Mouse (Mus musculus) myocyte (in vitro differentiated cells): ENCODE results near the gene Wwox. TPM values are rescaled to one million over a fixed set of nuclear protein-coding genes. Genes with fewer than 3 reads are reported as not detected.

Experiments
- H3K27me3 ChIP-seq: one replicate; pipeline ENCODE4 v1.6.1; 2011; ENCODE audit not compliant: control insufficient read depth, insufficient read depth, insufficient read length
- H3K36me3 ChIP-seq: one replicate; pipeline ENCODE4 v1.6.1; 2011; ENCODE audit not compliant: control insufficient read depth, insufficient read depth
- H3K4me2 ChIP-seq: one replicate; pipeline ENCODE4 v1.6.1; 2011; ENCODE audit warnings: low read depth, control low read depth
- H3K4me3 ChIP-seq: one replicate; pipeline ENCODE4 v1.5.1; 2011; ENCODE audit warnings: mild to moderate bottlenecking, control low read depth, moderate library complexity
- H3K79me2 ChIP-seq: one replicate; pipeline ENCODE4 v1.6.1; 2011; ENCODE audit not compliant: control insufficient read depth, insufficient read depth
- H3ac ChIP-seq: one replicate; pipeline ENCODE4 v1.6.1; 2011; ENCODE audit not compliant: control insufficient read depth, insufficient read length
- CEBPB ChIP-seq: IDR thresholded peaks from 2 replicates; pipeline ENCODE4 v1.6.1; 2011; ENCODE audit warnings: mild to moderate bottlenecking, moderate library complexity; ENCODE audit not compliant: poor library complexity, insufficient read depth, severe bottlenecking
- E2F4 ChIP-seq: IDR thresholded peaks from one replicate; pipeline ENCODE4 v1.6.1; 2011; ENCODE audit warnings: mild to moderate bottlenecking, control low read depth, moderate library complexity; ENCODE audit not compliant: insufficient read depth
- MAX ChIP-seq: IDR thresholded peaks from one replicate; pipeline ENCODE4 v1.6.1; 2011; ENCODE audit warnings: low read depth, mild to moderate bottlenecking, control low read depth
- MYOD1 ChIP-seq, 3 experiments: IDR thresholded peaks; one replicate each; pipeline ENCODE4 v1.6.1; 2011; ENCODE audit warnings: control low read depth in 2 of 3, low read depth in 2 of 3, mild to moderate bottlenecking in 2 of 3, moderate library complexity in 1 of 3; ENCODE audit not compliant: insufficient read length in 2 of 3, control insufficient read depth in 1 of 3
- MYOG ChIP-seq, 3 experiments: IDR thresholded peaks; one replicate each; pipeline ENCODE4 v1.6.1; 2011; ENCODE audit warnings: control low read depth in 2 of 3, low read depth in 2 of 3, mild to moderate bottlenecking in 2 of 3; ENCODE audit not compliant: insufficient read length in 2 of 3, control insufficient read depth in 1 of 3, insufficient read depth in 1 of 3
- POLR2A ChIP-seq: IDR thresholded peaks from one replicate; pipeline ENCODE4 v1.6.1; 2011; ENCODE audit warnings: low read depth, mild to moderate bottlenecking, control low read depth, moderate library complexity; ENCODE audit not compliant: insufficient read length
- POLR2AphosphoS2 ChIP-seq: IDR thresholded peaks from one replicate; pipeline ENCODE4 v1.6.1; 2011; ENCODE audit warnings: low read depth, control low read depth; ENCODE audit not compliant: insufficient read length
- REST ChIP-seq: IDR thresholded peaks from one replicate; pipeline ENCODE4 v1.6.1; 2011; ENCODE audit warnings: mild to moderate bottlenecking, control low read depth, moderate library complexity; ENCODE audit not compliant: insufficient read depth, insufficient read length
- SRF ChIP-seq: IDR thresholded peaks from one replicate; pipeline ENCODE4 v1.6.1; 2011; ENCODE audit warnings: low read depth; ENCODE audit not compliant: control insufficient read depth, insufficient read length
- TCF12 ChIP-seq: IDR thresholded peaks from one replicate; pipeline ENCODE4 v1.6.1; 2011; ENCODE audit warnings: mild to moderate bottlenecking, control low read depth; ENCODE audit not compliant: poor library complexity, insufficient read depth, severe bottlenecking
- TCF3 ChIP-seq: IDR thresholded peaks from one replicate; pipeline ENCODE4 v1.6.1; 2011; ENCODE audit warnings: low read depth, control low read depth; ENCODE audit not compliant: insufficient read length
- USF1 ChIP-seq: IDR thresholded peaks from one replicate; pipeline ENCODE4 v1.6.1; 2011; ENCODE audit warnings: low read depth, mild to moderate bottlenecking, control low read depth, moderate library complexity
- polyA plus RNA-seq: library from polyadenylated mRNA; unstranded; fragments of >200 nt; fragmentation: generic; extraction: Trizol; gene quantifications from one replicate; pipeline ENCODE4 v1.2.1, GENCODE M21; 2012; ENCODE audit warnings: missing spikeins

The Wwox gene
- polyA plus RNA-seq, 1 experiment = 8.6 TPM

DNA sequence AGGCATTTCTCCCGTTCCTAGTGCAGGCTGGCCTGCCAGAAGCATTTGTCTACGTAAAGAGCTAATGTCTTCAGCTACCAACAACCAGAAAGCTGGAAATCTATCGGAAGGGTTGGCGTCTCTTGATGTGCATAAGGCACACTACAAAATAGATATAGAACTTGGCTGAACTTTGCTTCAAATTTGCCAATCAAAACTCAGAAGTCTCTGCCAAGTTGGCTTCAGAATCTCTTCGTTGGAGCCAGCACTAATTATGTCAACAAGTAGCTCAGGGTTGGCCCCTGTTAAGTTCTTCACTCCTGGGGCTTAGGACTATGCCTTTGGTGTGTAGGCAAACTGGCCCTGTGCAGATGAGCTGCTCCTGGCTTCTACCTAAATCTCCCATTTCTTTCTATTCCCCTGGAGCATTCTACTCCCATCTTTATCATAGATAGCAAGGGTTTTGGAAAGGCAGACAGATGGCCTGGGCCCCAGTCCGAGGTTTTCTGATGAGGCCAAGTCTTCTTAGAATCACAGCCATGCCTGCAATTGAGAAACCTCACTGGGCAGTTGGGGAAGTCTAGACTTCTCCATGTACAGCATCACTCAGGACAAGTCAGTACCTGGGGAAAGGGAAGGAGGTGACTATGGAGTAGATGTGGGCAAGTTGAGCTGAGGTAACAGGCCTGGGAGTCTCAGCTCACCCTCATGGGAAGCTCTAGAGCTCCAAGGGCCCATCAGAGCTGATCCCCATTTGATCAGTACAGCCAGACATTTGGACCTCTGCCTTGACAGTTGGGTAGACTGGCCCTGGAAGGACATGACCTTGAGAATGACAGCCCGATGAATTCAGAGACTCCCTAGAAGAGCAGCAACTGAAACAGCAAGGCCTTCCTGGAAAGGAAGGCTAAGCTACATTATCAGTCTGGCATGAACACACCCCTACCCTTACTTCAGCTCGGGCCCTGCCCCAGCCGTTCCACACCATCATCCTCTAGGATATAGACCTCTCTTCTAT is 569.5 kb downstream of the Wwox start:
- Histone ChIP-seq H3K36me3 (no peaks in the 10 kb centered on the region), H3K27me3 (no peaks in the 10 kb centered on the region), H3K79me2 (no peaks in the 10 kb centered on the region), H3ac (no peak overlapping the region), H3K4me2 (no peak overlapping the region), H3K4me3 (no peak overlapping the region)
- TF ChIP-seq TCF3 = no peak
- no peak for TF ChIP-seq USF1
- no peak for TF ChIP-seq MAX
- TF ChIP-seq POLR2A = no peak
- no peak for TF ChIP-seq POLR2AphosphoS2
- no peak for TF ChIP-seq SRF
- TF ChIP-seq TCF12 = no peak
- TF ChIP-seq MYOD1 (IDR thresholded peaks at IDR 0.05; ENCODE audit: control insufficient read depth in 1 of 3, insufficient read length in 2 of 3, low read depth in 2 of 3) = no peak
- no peak for TF ChIP-seq E2F4
- TF ChIP-seq CEBPB = no peak
- no peak for TF ChIP-seq MYOG (IDR thresholded peaks at IDR 0.05; ENCODE audit: control insufficient read depth in 1 of 3, insufficient read depth in 1 of 3, insufficient read length in 2 of 3, low read depth in 2 of 3)
- no peak for TF ChIP-seq REST

- no peak for TF ChIP-seq POLR2A
- TF ChIP-seq TCF12 = no peak
- TF ChIP-seq SRF = no peak
- TF ChIP-seq E2F4 = no peak
- no peak for TF ChIP-seq MAX
- TF ChIP-seq MYOD1 (IDR thresholded peaks at IDR 0.05; ENCODE audit: control insufficient read depth in 1 of 3, insufficient read length in 2 of 3, low read depth in 2 of 3) = no peak
- TF ChIP-seq USF1 = no peak
- TF ChIP-seq REST = no peak
- no peak for TF ChIP-seq POLR2AphosphoS2
- no peak for TF ChIP-seq TCF3
- TF ChIP-seq CEBPB = no peak
- TF ChIP-seq MYOG (IDR thresholded peaks at IDR 0.05; ENCODE audit: control insufficient read depth in 1 of 3, insufficient read depth in 1 of 3, insufficient read length in 2 of 3, low read depth in 2 of 3) = no peak
- Histone ChIP-seq H3K4me3 (no peak overlapping the region), H3K4me2 (no peak overlapping the region), H3K79me2 (no peaks in the 10 kb centered on the region), H3ac (no peak overlapping the region), H3K27me3 (no peaks in the 10 kb centered on the region), H3K36me3 (no peaks in the 10 kb centered on the region)
Observed at GRCm38 (mm10) chr8:115009897-115010768, 570.7 kb downstream of the Wwox start.

GRCm38 (mm10) chr8:115010769-115011073 is 571.3 kb downstream of the Wwox start:
- H3ac ChIP-seq = no peak overlapping the region
- H3K27me3 ChIP-seq = no peaks in the 10 kb centered on the region
- H3K4me2 ChIP-seq = no peak overlapping the region
- no peak for TF ChIP-seq TCF12
- no peak for TF ChIP-seq E2F4
- TF ChIP-seq MYOG (IDR thresholded peaks at IDR 0.05; ENCODE audit: control insufficient read depth in 1 of 3, insufficient read depth in 1 of 3, insufficient read length in 2 of 3, low read depth in 2 of 3) = no peak
- TF ChIP-seq MAX = no peak
- no peak for TF ChIP-seq USF1
- TF ChIP-seq POLR2A = no peak
- TF ChIP-seq MYOD1 (IDR thresholded peaks at IDR 0.05; ENCODE audit: control insufficient read depth in 1 of 3, insufficient read length in 2 of 3, low read depth in 2 of 3) = no peak
- no peaks in the 10 kb centered on the region for H3K36me3 ChIP-seq
- H3K4me3 ChIP-seq = no peak overlapping the region
- no peaks in the 10 kb centered on the region for H3K79me2 ChIP-seq

GRCm38 (mm10) chr8:115019661-115020060 is 580.2 kb downstream of the Wwox start:
- no peak overlapping the region for H3K4me2 ChIP-seq
- no peaks in the 10 kb centered on the region for H3K27me3 ChIP-seq
- H3K4me3 ChIP-seq = no peak overlapping the region
- no peaks in the 10 kb centered on the region for H3K79me2 ChIP-seq
- TF ChIP-seq TCF12 (no peak), TCF3 (no peak), POLR2A (no peak), MYOG (IDR thresholded peaks at IDR 0.05; ENCODE audit: control insufficient read depth in 1 of 3, insufficient read depth in 1 of 3, insufficient read length in 2 of 3, low read depth in 2 of 3) (no peak), SRF (no peak), POLR2AphosphoS2 (no peak), MYOD1 (IDR thresholded peaks at IDR 0.05; ENCODE audit: control insufficient read depth in 1 of 3, insufficient read length in 2 of 3, low read depth in 2 of 3) (no peak), MAX (no peak), REST (no peak), E2F4 (no peak), CEBPB (no peak), USF1 (no peak)
- H3ac ChIP-seq = no peak overlapping the region
- H3K36me3 ChIP-seq = no peaks in the 10 kb centered on the region
